Mouse (Mus musculus): ENCODE data around the gene Utrn. TPM values are rescaled to one million over a fixed set of nuclear protein-coding genes. Genes with fewer than 3 reads are reported as not detected.
A peak's percentile ranks its signal among the peaks of the same experiment; 100 is the strongest.

Utrn gene
- polyA plus RNA-seq, 1 experiment from 2014 or later: 88.4 TPM

GRCm38 (mm10) chr10:12587318-12587717 is 281.8 kb downstream of the Utrn start:
- TF ChIP-seq CTCF (IDR thresholded peaks at IDR 0.05): no peak
- TF ChIP-seq EP300 (IDR thresholded peaks at IDR 0.05): no peak
- Histone ChIP-seq H3K9ac (replicated peaks; ENCODE audit: low read depth) (no peak overlapping the region), H3K27ac (ENCODE audit: low read length) (no peak overlapping the region), H3K36me3 (ENCODE audit: insufficient read depth, low read length) (no peaks in the 10 kb centered on the region), H3K4me1 (ENCODE audit: insufficient read depth, low read depth, low read length) (no peaks in the 10 kb centered on the region), H3K4me2 (replicated peaks; ENCODE audit: low read depth, low read length) (no peak overlapping the region), H3K4me3 (ENCODE audit: low read depth, low read length) (no peak overlapping the region), H3K27me3 (replicated peaks; ENCODE audit: insufficient read depth, low read length) (no peaks in the 10 kb centered on the region), H3K9me3 (ENCODE audit: low read length) (no peaks in the 10 kb centered on the region)
- DNase-seq (ENCODE audit: low spot score): no peak
- 88% methylated on average over 1 of the region's 1 CpGs for WGBS
- no peak for ATAC-seq

DNA sequence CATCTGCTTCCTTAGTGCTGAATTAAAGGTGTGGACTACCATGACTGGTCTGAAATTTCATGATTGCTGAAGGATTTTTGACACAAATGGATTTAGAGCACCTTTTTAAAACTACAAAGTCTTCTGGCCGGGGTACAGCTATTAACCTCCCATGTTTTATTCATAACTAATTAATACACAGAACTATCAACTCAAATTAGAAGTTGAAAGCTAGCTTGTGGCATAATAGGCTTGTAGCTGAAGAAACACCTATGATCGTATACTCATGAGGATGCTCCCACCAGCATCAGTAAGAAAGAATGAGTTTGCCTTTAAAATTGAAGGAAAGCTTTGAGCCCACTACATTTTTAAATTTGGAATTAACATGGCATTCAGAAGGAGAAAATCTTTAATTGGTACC is 282.3 kb downstream of the Utrn start:
- Histone ChIP-seq H3K36me3 (ENCODE audit: insufficient read depth, low read length) (no peaks in the 10 kb centered on the region), H3K4me2 (replicated peaks; ENCODE audit: low read depth, low read length) (no peak overlapping the region), H3K9ac (replicated peaks; ENCODE audit: low read depth) (no peak overlapping the region), H3K9me3 (ENCODE audit: low read length) (no peaks in the 10 kb centered on the region), H3K4me1 (ENCODE audit: insufficient read depth, low read depth, low read length) (no peaks in the 10 kb centered on the region), H3K27me3 (replicated peaks; ENCODE audit: insufficient read depth, low read length) (no peaks in the 10 kb centered on the region), H3K4me3 (ENCODE audit: low read depth, low read length) (no peak overlapping the region), H3K27ac (ENCODE audit: low read length) (no peak overlapping the region)
- WGBS: 95% methylated on average over 2 of the region's 2 CpGs
- no peak for DNase-seq (ENCODE audit: low spot score)
- TF ChIP-seq CTCF (IDR thresholded peaks at IDR 0.05): no peak
- no peak for TF ChIP-seq EP300 (IDR thresholded peaks at IDR 0.05)
- ATAC-seq: no peak

GRCm38 (mm10) chr10:12586200-12586599 is 283.0 kb downstream of the Utrn start:
- no peak overlapping the region for H3K27ac ChIP-seq (ENCODE audit: low read length)
- H3K4me1 ChIP-seq (ENCODE audit: insufficient read depth, low read depth, low read length): no peaks in the 10 kb centered on the region
- DNase-seq (ENCODE audit: low spot score) (no peak), ATAC-seq (no peak)
- H3K9ac ChIP-seq (replicated peaks; ENCODE audit: low read depth): no peak overlapping the region
- no peaks in the 10 kb centered on the region for H3K9me3 ChIP-seq (ENCODE audit: low read length)
- TF ChIP-seq EP300 (IDR thresholded peaks at IDR 0.05) (no peak), CTCF (IDR thresholded peaks at IDR 0.05) (no peak)
- H3K27me3 ChIP-seq (replicated peaks; ENCODE audit: insufficient read depth, low read length): no peaks in the 10 kb centered on the region
- no peak overlapping the region for H3K4me3 ChIP-seq (ENCODE audit: low read depth, low read length)
- no peaks in the 10 kb centered on the region for H3K36me3 ChIP-seq (ENCODE audit: insufficient read depth, low read length)
- WGBS: 63% methylated on average over 1 of the region's 1 CpGs
- no peak overlapping the region for H3K4me2 ChIP-seq (replicated peaks; ENCODE audit: low read depth, low read length)

DNA sequence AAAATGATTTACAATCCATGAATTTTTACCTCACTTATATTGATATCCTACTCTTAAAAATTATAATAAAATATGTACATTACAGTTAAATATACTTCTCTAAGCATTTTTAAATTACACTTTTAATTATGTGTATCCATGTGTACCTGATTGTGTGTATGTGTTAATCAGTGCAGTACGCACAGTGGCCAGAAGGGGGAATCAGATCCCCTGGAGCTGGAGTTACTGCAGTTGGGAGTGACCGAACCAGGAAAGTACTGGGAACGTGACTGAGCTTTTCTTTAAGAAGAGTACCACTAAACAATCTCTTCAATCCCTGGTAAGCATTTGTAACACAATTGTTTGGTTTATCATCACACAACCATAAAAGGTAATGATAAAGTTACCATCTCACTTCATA is 285.7 kb downstream of the Utrn start:
- WGBS: 97% methylated on average over 3 of the region's 3 CpGs
- Histone ChIP-seq H3K9me3 (ENCODE audit: low read length) (no peaks in the 10 kb centered on the region), H3K4me2 (replicated peaks; ENCODE audit: low read depth, low read length) (no peak overlapping the region), H3K9ac (replicated peaks; ENCODE audit: low read depth) (no peak overlapping the region), H3K27me3 (replicated peaks; ENCODE audit: insufficient read depth, low read length) (no peaks in the 10 kb centered on the region), H3K4me1 (ENCODE audit: insufficient read depth, low read depth, low read length) (no peaks in the 10 kb centered on the region), H3K27ac (ENCODE audit: low read length) (no peak overlapping the region), H3K4me3 (ENCODE audit: low read depth, low read length) (no peak overlapping the region), H3K36me3 (ENCODE audit: insufficient read depth, low read length) (no peaks in the 10 kb centered on the region)
- TF ChIP-seq EP300 (IDR thresholded peaks at IDR 0.05) (no peak), CTCF (IDR thresholded peaks at IDR 0.05) (peak; percentile 37)
- no peak for ATAC-seq
- DNase-seq (ENCODE audit: low spot score): no peak

- no peaks in the 10 kb centered on the region for H3K27me3 ChIP-seq (replicated peaks; ENCODE audit: insufficient read depth, low read length)
- no peaks in the 10 kb centered on the region for H3K9me3 ChIP-seq (ENCODE audit: low read length)
- no peak for TF ChIP-seq EP300 (IDR thresholded peaks at IDR 0.05)
- no peak for TF ChIP-seq CTCF (IDR thresholded peaks at IDR 0.05)
- no peak overlapping the region for H3K9ac ChIP-seq (replicated peaks; ENCODE audit: low read depth)
- ATAC-seq: peak; percentile 65
- H3K4me2 ChIP-seq (replicated peaks; ENCODE audit: low read depth, low read length): no peak overlapping the region
- WGBS: 22% methylated on average over 1 of the region's 1 CpGs
- no peak overlapping the region for H3K27ac ChIP-seq (ENCODE audit: low read length)
- no peaks in the 10 kb centered on the region for H3K36me3 ChIP-seq (ENCODE audit: insufficient read depth, low read length)
- peak; percentile 55 for DNase-seq (ENCODE audit: low spot score)
- no peaks in the 10 kb centered on the region for H3K4me1 ChIP-seq (ENCODE audit: insufficient read depth, low read depth, low read length)
- H3K4me3 ChIP-seq (ENCODE audit: low read depth, low read length): no peak overlapping the region
Observed at GRCm38 (mm10) chr10:12579048-12579447, 290.1 kb downstream of the Utrn start.

- Histone ChIP-seq H3K27me3 (replicated peaks; ENCODE audit: insufficient read depth, low read length) (no peaks in the 10 kb centered on the region), H3K4me1 (ENCODE audit: insufficient read depth, low read depth, low read length) (no peaks in the 10 kb centered on the region), H3K9ac (replicated peaks; ENCODE audit: low read depth) (no peak overlapping the region), H3K36me3 (ENCODE audit: insufficient read depth, low read length) (no peaks in the 10 kb centered on the region), H3K27ac (ENCODE audit: low read length) (no peak overlapping the region), H3K4me2 (replicated peaks; ENCODE audit: low read depth, low read length) (no peak overlapping the region), H3K9me3 (ENCODE audit: low read length) (no peaks in the 10 kb centered on the region), H3K4me3 (ENCODE audit: low read depth, low read length) (no peak overlapping the region)
- DNase-seq (ENCODE audit: low spot score) (no peak), ATAC-seq (no peak)
- WGBS: 90% methylated on average over 8 of the region's 8 CpGs
- TF ChIP-seq EP300 (IDR thresholded peaks at IDR 0.05) (no peak), CTCF (IDR thresholded peaks at IDR 0.05) (no peak)
Observed at GRCm38 (mm10) chr10:12575849-12576435, 293.2 kb downstream of the Utrn start.

- no peak overlapping the region for H3K27ac ChIP-seq (ENCODE audit: low read length)
- DNase-seq (ENCODE audit: low spot score): no peak
- H3K9me3 ChIP-seq (ENCODE audit: low read length): no peaks in the 10 kb centered on the region
- TF ChIP-seq CTCF (IDR thresholded peaks at IDR 0.05): no peak
- no peak for TF ChIP-seq EP300 (IDR thresholded peaks at IDR 0.05)
- 77% methylated on average over 10 of the region's 10 CpGs for WGBS
- no peaks in the 10 kb centered on the region for H3K27me3 ChIP-seq (replicated peaks; ENCODE audit: insufficient read depth, low read length)
- no peak for ATAC-seq
- H3K36me3 ChIP-seq (ENCODE audit: insufficient read depth, low read length): no peaks in the 10 kb centered on the region
- H3K9ac ChIP-seq (replicated peaks; ENCODE audit: low read depth): no peak overlapping the region
- H3K4me1 ChIP-seq (ENCODE audit: insufficient read depth, low read depth, low read length): no peaks in the 10 kb centered on the region
- H3K4me2 ChIP-seq (replicated peaks; ENCODE audit: low read depth, low read length): no peak overlapping the region
- H3K4me3 ChIP-seq (ENCODE audit: low read depth, low read length): no peak overlapping the region
Observed at GRCm38 (mm10) chr10:12574760-12575159, 294.4 kb downstream of the Utrn start.

Measured in lung, postnatal 0 days (tissue).